Mouse (Mus musculus) heart, embryonic 11.5 days (tissue): ENCODE measurements around the gene Gkn1. TPM values are rescaled to one million over a fixed set of nuclear protein-coding genes. Genes with fewer than 3 reads are reported as not detected.

Experiments used
- ATAC-seq: fragments of 200-750 bp; cut with Nextera tagmentation; replicated peaks from 2 replicates; pipeline ENCODE4 v1.8.0; 2017; ENCODE audit warnings: moderate library complexity; ENCODE audit not compliant: insufficient number of reproducible peaks, low FRiP score, low TSS enrichment
- H3K27ac ChIP-seq: fragments of 300-500 bp; sonication (generic); 2 replicates; pipeline ENCODE4 v1.5.1; 2014; ENCODE audit warnings: mild to moderate bottlenecking, low read depth, low read length
- H3K27me3 ChIP-seq: fragments of 300-500 bp; sonication (generic); 2 replicates; pipeline ENCODE4 v1.6.1; 2014; ENCODE audit warnings: mild to moderate bottlenecking, low read length, mixed read lengths; ENCODE audit not compliant: control insufficient read depth, insufficient read depth
- H3K36me3 ChIP-seq: fragments of 300-500 bp; sonication (generic); 2 replicates; pipeline ENCODE4 v1.6.1; 2014; ENCODE audit warnings: mild to moderate bottlenecking, low read length, moderate library complexity, mixed read lengths; ENCODE audit not compliant: control insufficient read depth, insufficient read depth
- H3K4me1 ChIP-seq: fragments of 300-500 bp; sonication (generic); 2 replicates; pipeline ENCODE4 v1.6.1; 2014; ENCODE audit warnings: low read length; ENCODE audit not compliant: control insufficient read depth, insufficient read depth
- H3K4me2 ChIP-seq: fragments of 300-500 bp; sonication (generic); 2 replicates; pipeline ENCODE4 v1.6.1; 2014; ENCODE audit warnings: mild to moderate bottlenecking, moderate library complexity
- H3K4me3 ChIP-seq: fragments of 300-500 bp; sonication (generic); 2 replicates; pipeline ENCODE4 v1.5.1; 2014; ENCODE audit warnings: low read depth, low read length
- H3K9ac ChIP-seq: fragments of 300-500 bp; sonication (generic); 2 replicates; pipeline ENCODE4 v1.6.1; 2014; ENCODE audit warnings: mild to moderate bottlenecking, low read depth, low read length, moderate library complexity
- H3K9me3 ChIP-seq: fragments of 300-500 bp; sonication (generic); replicated peaks from 2 replicates; pipeline ENCODE4 v1.6.1; 2016; ENCODE audit warnings: low read length; ENCODE audit not compliant: control insufficient read depth
- WGBS: fragments of 180-500 bp; shearing (Covaris S2); extraction: QIAGEN DNeasy Blood & Tissue Kit; methylation state at CpG from one replicate; pipeline ENCODE4 v1.1.7; 2014; ENCODE audit not compliant: insufficient replicate concordance; 5-methylcytosine and 5-hydroxymethylcytosine counted together
- polyA plus RNA-seq: library from polyadenylated mRNA; unstranded; fragments of >200 nt; fragmentation: Nextera tagmentation; extraction: Ambion mirVana; gene quantifications from 2 replicates; pipeline ENCODE4 v1.2.1, GENCODE M21; 2014

Gkn1 gene
- polyA plus RNA-seq = not detected in 2 replicates

- WGBS = 82% methylated on average over 8 of the region's 8 CpGs
- Histone ChIP-seq H3K9ac (no peak within 1 kb of the TSS), H3K27ac (no peak within 1 kb of the TSS), H3K9me3 (no peaks in the 10 kb centered on the region), H3K36me3 (no peaks in the 10 kb centered on the region), H3K4me1 (no peaks in the 10 kb centered on the region), H3K4me2 (no peak within 1 kb of the TSS), H3K4me3 (no peak within 1 kb of the TSS), H3K27me3 (peaks cover 15% of the 10 kb centered on the region)
- no peak for ATAC-seq
Observed at GRCm38 (mm10) chr6:87350829-87351228, at the start of gene Gkn1. TSS of gene Gkn1 (minus strand) at chr6:87350942.

GRCm38 (mm10) chr6:87399886-87400566 is 49.3 kb upstream of the Gkn1 start:
- Histone ChIP-seq H3K9ac (no peak overlapping the region), H3K4me2 (no peak overlapping the region), H3K27me3 (peaks cover 5% of the 10 kb centered on the region; the same call in 1 of the 2 replicates), H3K4me3 (no peak overlapping the region), H3K27ac (no peak overlapping the region), H3K36me3 (no peaks in the 10 kb centered on the region), H3K4me1 (peaks cover 29% of the 10 kb centered on the region), H3K9me3 (no peaks in the 10 kb centered on the region)
- ATAC-seq = no peak
- WGBS = 36% methylated on average over 4 of the region's 4 CpGs

GRCm38 (mm10) chr6:87399137-87399536 is 48.4 kb upstream of the Gkn1 start:
- peaks cover 29% of the 10 kb centered on the region for H3K4me1 ChIP-seq
- H3K4me3 ChIP-seq = no peak overlapping the region
- no peak overlapping the region for H3K9ac ChIP-seq
- H3K27ac ChIP-seq = no peak overlapping the region
- H3K36me3 ChIP-seq = no peaks in the 10 kb centered on the region
- H3K27me3 ChIP-seq = peaks cover 5% of the 10 kb centered on the region; the same call in 1 of the 2 replicates
- no peak for ATAC-seq
- WGBS = 3% methylated on average over 5 of the region's 5 CpGs
- H3K9me3 ChIP-seq = no peaks in the 10 kb centered on the region
- no peak overlapping the region for H3K4me2 ChIP-seq

GRCm38 (mm10) chr6:87394783-87395182 is 44.0 kb upstream of the Gkn1 start:
- no peaks in the 10 kb centered on the region for H3K36me3 ChIP-seq
- WGBS = 75% methylated on average over 9 of the region's 9 CpGs
- peaks cover 16% of the 10 kb centered on the region for H3K27me3 ChIP-seq
- no peak for ATAC-seq
- H3K4me1 ChIP-seq = peaks cover 8% of the 10 kb centered on the region
- H3K9ac ChIP-seq = no peak overlapping the region
- H3K4me3 ChIP-seq = no peak overlapping the region
- no peaks in the 10 kb centered on the region for H3K9me3 ChIP-seq
- no peak overlapping the region for H3K27ac ChIP-seq
- peak overlapping the region; percentile 29; the same call in 1 of the 2 replicates for H3K4me2 ChIP-seq

GRCm38 (mm10) chr6:87393466-87394205 is 42.9 kb upstream of the Gkn1 start:
- H3K36me3 ChIP-seq = no peaks in the 10 kb centered on the region
- no peak for ATAC-seq
- H3K9me3 ChIP-seq = no peaks in the 10 kb centered on the region
- 63% methylated on average over 8 of the region's 8 CpGs for WGBS
- H3K4me3 ChIP-seq = no peak overlapping the region
- H3K4me1 ChIP-seq = peaks cover 6% of the 10 kb centered on the region
- H3K9ac ChIP-seq = no peak overlapping the region
- peaks cover 16% of the 10 kb centered on the region for H3K27me3 ChIP-seq
- no peak overlapping the region for H3K27ac ChIP-seq
- H3K4me2 ChIP-seq = no peak overlapping the region

GRCm38 (mm10) chr6:87389455-87389989 is 38.8 kb upstream of the Gkn1 start:
- no peaks in the 10 kb centered on the region for H3K36me3 ChIP-seq

GRCm38 (mm10) chr6:87388877-87389276 is 38.1 kb upstream of the Gkn1 start, which contains the start of gene Gkn3:
TSS of gene Gkn3 (minus strand) at chr6:87388935.
- Histone ChIP-seq H3K27me3 (peaks cover 38% of the 10 kb centered on the region), H3K36me3 (no peaks in the 10 kb centered on the region), H3K9ac (no peak within 1 kb of the TSS), H3K27ac (no peak within 1 kb of the TSS), H3K4me3 (no peak within 1 kb of the TSS), H3K4me2 (no peak within 1 kb of the TSS), H3K4me1 (0 out of 2 replicates have a peak, but pooled peaks cover 3% of the 10 kb centered on the region), H3K9me3 (no peaks in the 10 kb centered on the region)
- WGBS = 42% methylated on average over 7 of the region's 7 CpGs
- no peak for ATAC-seq

More at GRCm38 (mm10) chr6:87389455-87389989, 38.8 kb upstream of the Gkn1 start:
- Histone ChIP-seq H3K4me1 (0 out of 2 replicates have a peak, but pooled peaks cover 3% of the 10 kb centered on the region), H3K9ac (no peak overlapping the region), H3K27me3 (peaks cover 33% of the 10 kb centered on the region), H3K4me2 (no peak overlapping the region), H3K4me3 (no peak overlapping the region), H3K9me3 (no peaks in the 10 kb centered on the region), H3K27ac (no peak overlapping the region)
- ATAC-seq = no peak
- 23% methylated on average over 5 of the region's 5 CpGs for WGBS

GRCm38 (mm10) chr6:87386681-87387080 is 35.9 kb upstream of the Gkn1 start:
- H3K4me2 ChIP-seq = no peak overlapping the region
- 0 out of 2 replicates have a peak, but pooled peaks cover 3% of the 10 kb centered on the region for H3K4me1 ChIP-seq
- H3K27me3 ChIP-seq = peaks cover 51% of the 10 kb centered on the region
- no peaks in the 10 kb centered on the region for H3K9me3 ChIP-seq
- no peak overlapping the region for H3K9ac ChIP-seq
- no peaks in the 10 kb centered on the region for H3K36me3 ChIP-seq
- no peak overlapping the region for H3K27ac ChIP-seq
- H3K4me3 ChIP-seq = no peak overlapping the region
- no peak for ATAC-seq
- WGBS = 81% methylated on average over 10 of the region's 10 CpGs
